Mouse (Mus musculus): ENCODE results near the gene Ngly1.

Gene Ngly1

DNA sequence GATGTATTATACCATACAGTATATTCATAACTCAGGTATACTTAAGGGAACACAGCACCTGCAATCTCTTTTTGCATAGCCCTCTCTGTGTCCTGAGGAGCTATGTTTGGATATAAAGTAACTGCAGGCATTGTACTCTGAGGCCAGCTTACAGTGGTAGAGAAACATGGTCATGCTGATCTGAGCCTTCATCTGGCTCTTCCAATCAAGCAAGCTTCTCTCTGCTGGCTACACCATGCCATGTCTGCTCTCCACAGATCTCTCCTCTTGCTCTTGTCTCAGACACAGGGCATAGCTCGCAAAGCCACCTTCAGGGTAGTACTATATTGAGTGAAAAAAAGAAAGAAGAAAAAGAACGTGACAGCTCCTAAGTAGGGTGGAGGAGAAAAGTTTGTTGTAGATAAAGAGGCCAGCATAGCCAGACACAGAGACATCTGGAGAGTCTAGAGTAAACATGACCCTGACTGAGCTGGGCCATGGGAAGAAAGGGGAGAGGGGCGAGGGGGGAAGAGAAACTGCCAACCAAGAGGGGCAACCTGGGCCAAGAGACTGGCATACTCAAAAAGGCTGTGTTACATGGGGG, 86.8 kb downstream of the Ngly1 start:
- DNase-seq = no peak

DNA sequence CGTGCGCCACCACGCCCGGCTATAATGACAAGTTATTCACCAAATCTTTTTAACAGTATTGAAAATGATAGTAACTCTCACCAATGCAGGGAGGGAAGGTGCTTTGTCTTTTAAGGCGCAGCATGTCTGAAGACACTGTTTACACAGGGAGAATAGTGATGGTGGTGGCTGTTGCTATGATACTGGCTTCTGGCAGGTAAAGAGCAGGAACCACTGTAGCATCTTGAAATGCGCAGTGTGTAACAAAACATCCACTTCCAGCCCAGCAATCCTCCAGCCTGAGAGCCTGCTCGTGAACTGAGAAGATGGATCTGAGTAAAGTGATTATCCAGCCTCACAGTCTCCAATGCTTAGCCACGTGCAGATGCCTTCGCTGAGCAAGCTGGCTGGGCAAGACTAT, 98.4 kb downstream of the Ngly1 start:
- DNase-seq = no peak

DNA sequence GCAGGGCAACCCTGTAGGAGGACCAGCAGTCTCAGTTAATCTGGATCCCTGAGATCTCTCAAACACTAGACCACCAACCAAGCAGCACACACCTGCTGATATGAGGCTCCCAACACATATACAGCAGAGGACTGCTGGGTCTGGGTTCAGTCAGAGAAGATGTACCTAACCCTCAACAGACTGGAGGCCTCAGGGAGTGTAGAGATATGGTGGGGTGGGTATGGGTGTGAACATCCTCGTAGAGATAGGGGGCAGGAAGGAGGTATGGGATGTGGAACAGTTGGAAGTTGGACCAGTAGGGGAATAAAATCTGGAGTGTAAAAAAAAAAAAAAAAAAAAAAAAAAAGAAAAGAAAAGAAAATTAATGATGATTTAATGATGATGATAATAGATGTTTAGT, 110.6 kb downstream of the Ngly1 start:
- DNase-seq = no peak
